Mouse (Mus musculus) cerebellum, postnatal 4 days (tissue): ENCODE results near the gene Nek10.
"Not testable (repeated sequence)": the region's sequence is repeated elsewhere in the genome, so short reads cannot be mapped to it uniquely, and the experiment has no call there.

Experiments used
- DNase-seq, 2 experiments: peaks; one replicate each; pipeline ENCODE4 v3.0.0; 2022; ENCODE audit warnings: low spot score in 2 of 2, mixed read lengths in 1 of 2

Nek10 gene

DNA sequence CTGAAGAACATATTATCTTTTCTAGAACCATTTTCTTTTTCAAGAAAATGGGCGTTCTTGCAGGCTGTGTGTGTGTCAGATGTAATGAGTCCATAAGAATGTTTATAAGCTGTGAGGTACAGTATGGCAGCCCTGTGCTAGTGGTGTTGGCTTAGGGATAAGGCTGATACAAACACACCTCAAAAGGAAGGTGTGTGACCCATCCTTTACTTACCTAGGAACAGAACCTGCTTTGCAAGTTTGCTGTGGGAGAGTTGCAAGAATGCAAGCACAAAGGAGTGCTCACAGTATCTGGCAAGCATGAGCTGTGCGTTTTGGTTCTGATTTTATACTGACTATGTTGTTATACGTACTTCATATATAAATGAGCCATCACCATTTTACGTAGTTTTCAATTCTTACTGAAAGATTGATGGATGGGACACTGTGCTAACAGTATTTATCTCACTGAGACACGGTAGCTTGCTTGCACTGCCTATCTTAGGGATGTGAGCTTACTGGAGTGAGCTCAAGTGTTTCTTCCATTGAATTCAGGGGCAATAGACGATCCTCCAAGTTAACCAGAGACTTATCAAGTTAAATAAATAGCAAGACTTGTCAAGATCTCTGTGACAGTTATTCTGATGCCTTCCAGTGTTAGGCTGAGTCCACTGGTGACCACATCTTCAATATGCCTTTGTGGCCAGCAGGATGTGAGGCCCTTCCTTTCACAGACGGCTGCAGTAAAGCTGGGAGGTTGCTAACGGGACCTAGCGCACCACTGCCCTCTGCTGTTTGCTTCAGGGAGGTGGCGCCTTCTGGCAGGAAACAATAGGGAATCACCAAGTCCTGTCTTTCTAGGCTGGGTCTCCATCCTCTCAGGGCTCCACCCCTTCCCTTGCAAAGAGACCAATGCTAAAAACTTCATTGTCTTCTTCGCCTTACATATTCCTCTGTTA, 181.8 kb downstream of the Nek10 start:
- DNase-seq = peak; percentile 60 to 75

GRCm38 (mm10) chr14:14987403-14987802, 184.2 kb downstream of the Nek10 start:
- no peak for DNase-seq

- DNase-seq = no peak
Observed at GRCm38 (mm10) chr14:14991642-14992041, 188.4 kb downstream of the Nek10 start.

- no peak for DNase-seq
Observed at GRCm38 (mm10) chr14:15011408-15011807, 208.2 kb downstream of the Nek10 start.

- no peak for DNase-seq
Observed at GRCm38 (mm10) chr14:15014799-15015198, 211.6 kb downstream of the Nek10 start.

GRCm38 (mm10) chr14:15030626-15031025, 227.4 kb downstream of the Nek10 start:
- DNase-seq = not testable (repeated sequence)

GRCm38 (mm10) chr14:15034638-15035037, 231.4 kb downstream of the Nek10 start:
- not testable (repeated sequence) for DNase-seq

GRCm38 (mm10) chr14:15048186-15048585, 245.0 kb downstream of the Nek10 start:
- no peak for DNase-seq

DNA sequence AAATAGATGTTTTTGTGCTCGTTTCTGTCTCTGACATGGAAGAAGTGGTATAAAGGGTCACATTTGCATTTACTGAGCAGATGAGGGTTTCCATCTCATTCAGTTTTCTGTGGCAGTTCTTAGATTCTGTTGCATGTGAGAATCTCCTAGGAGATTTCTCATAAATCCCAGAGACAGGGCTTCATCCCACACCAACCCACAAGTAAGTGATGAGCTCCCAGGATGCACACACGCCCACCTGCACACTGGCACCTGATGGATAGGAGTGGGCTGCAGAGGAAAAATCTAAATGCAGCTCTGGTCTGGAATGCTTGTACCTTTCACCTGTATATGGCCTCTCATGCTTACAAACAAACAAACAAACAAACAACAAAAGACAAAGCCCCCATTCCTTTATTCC, 258.3 kb downstream of the Nek10 start:
- DNase-seq = no peak
